Mouse (Mus musculus) neural tube, embryonic 13.5 days (tissue): ENCODE data around the gene Cdc25a. TPM values are rescaled to one million over a fixed set of nuclear protein-coding genes. Genes with fewer than 3 reads are reported as not detected.

ENCODE experiments used
- microRNA-seq: library from miRNA; unstranded; fragments of <30 nt; microRNA quantifications from one replicate; pipeline ENCODE4, GENCODE M21; 2016
- polyA plus RNA-seq: library from polyadenylated mRNA; unstranded; fragments of >200 nt; fragmentation: Nextera tagmentation; extraction: Ambion mirVana; gene quantifications from 2 replicates; pipeline ENCODE4 v1.2.1, GENCODE M21; 2015

Cdc25a gene
- polyA plus RNA-seq, 1 experiment from 2014 or later: 16.0 TPM

Small RNA genes within 50 kb of the gene (microRNA-seq; reads per million reads assigned to microRNA genes)
- gene Mir7089: not detected

Other genes with a start within 250 kb of the Cdc25a start
- gene Fbxw24, start 249.5 kb upstream of the Cdc25a start, polyA plus RNA-seq: not detected in 2 replicates
- not detected in 2 replicates for gene Fbxw25, start 210.9 kb upstream of the Cdc25a start, polyA plus RNA-seq
- gene Fbxw18, start 172.9 kb upstream of the Cdc25a start, polyA plus RNA-seq: not detected in 2 replicates
- not detected in 2 replicates for gene Fbxw26, start 129.5 kb upstream of the Cdc25a start, polyA plus RNA-seq
- not detected in 2 replicates for gene Fbxw27, start 84.9 kb upstream of the Cdc25a start, polyA plus RNA-seq
- gene Spink8, start 63.3 kb upstream of the Cdc25a start, polyA plus RNA-seq: not detected in 2 replicates
- 56.0 and 58.9 TPM in 2 replicates for gene Nme6, start 42.8 kb upstream of the Cdc25a start, polyA plus RNA-seq
- gene Camp, start 26.0 kb upstream of the Cdc25a start, polyA plus RNA-seq: 1.3 and 2.4 TPM in 2 replicates
- gene Map4, start 55.9 kb downstream of the Cdc25a start, polyA plus RNA-seq: 174 and 176 TPM in 2 replicates
- gene Smarcc1, start 242.1 kb downstream of the Cdc25a start, polyA plus RNA-seq: 111 and 128 TPM in 2 replicates
- 155 and 188 TPM in 2 replicates for gene Dhx30, start 242.3 kb downstream of the Cdc25a start, polyA plus RNA-seq